Mouse (Mus musculus) limb, embryonic 12.5 days (tissue): Measurements from ENCODE around the gene Rmnd1. TPM values are rescaled to one million over a fixed set of nuclear protein-coding genes. Genes with fewer than 3 reads are reported as not detected.

Experiments
- ATAC-seq: fragments of 200-750 bp; cut with Nextera tagmentation; 2 replicates; pipeline ENCODE4 v1.8.0; 2017; ENCODE audit warnings: low read depth, moderate TSS enrichment; ENCODE audit not compliant: insufficient number of reproducible peaks, insufficient read depth, low FRiP score, low TSS enrichment
- H3K27ac ChIP-seq: fragments of 300-500 bp; sonication (generic); 2 replicates; pipeline ENCODE4 v1.5.1; 2016; ENCODE audit warnings: mild to moderate bottlenecking, moderate library complexity
- H3K27me3 ChIP-seq: fragments of 300-500 bp; sonication (generic); 2 replicates; pipeline ENCODE4 v1.6.1; 2016; ENCODE audit warnings: mild to moderate bottlenecking, moderate library complexity
- H3K36me3 ChIP-seq: fragments of 300-500 bp; sonication (generic); 2 replicates; pipeline ENCODE4 v1.6.1; 2016; ENCODE audit warnings: mild to moderate bottlenecking, moderate library complexity
- H3K4me1 ChIP-seq: fragments of 300-500 bp; sonication (generic); replicated peaks from 2 replicates; pipeline ENCODE4 v1.6.1; 2016
- H3K4me2 ChIP-seq: fragments of 300-500 bp; sonication (generic); 2 replicates; pipeline ENCODE4 v1.6.1; 2016; ENCODE audit warnings: mild to moderate bottlenecking, moderate library complexity
- H3K4me3 ChIP-seq: fragments of 300-500 bp; sonication (generic); replicated peaks from 2 replicates; pipeline ENCODE4 v1.5.1; 2016; ENCODE audit warnings: mild to moderate bottlenecking
- H3K9ac ChIP-seq: fragments of 300-500 bp; sonication (generic); replicated peaks from 2 replicates; pipeline ENCODE4 v1.6.1; 2016; ENCODE audit warnings: mild to moderate bottlenecking, moderate library complexity
- H3K9me3 ChIP-seq: fragments of 300-500 bp; sonication (generic); 2 replicates; pipeline ENCODE4 v1.6.1; 2016; ENCODE audit warnings: mild to moderate bottlenecking, moderate library complexity
- WGBS: fragments of 180-500 bp; shearing (Covaris S2); methylation state at CpG from one replicate; pipeline ENCODE4 v1.1.7; 2016; 5-methylcytosine and 5-hydroxymethylcytosine counted together
- polyA plus RNA-seq: library from polyadenylated mRNA; unstranded; fragments of >200 nt; fragmentation: Nextera tagmentation; extraction: Ambion mirVana; gene quantifications from 2 replicates; pipeline ENCODE4 v1.2.1, GENCODE M21; 2016

Gene Rmnd1
- polyA plus RNA-seq, 1 experiment from 2014 or later: 49.0 TPM

GRCm38 (mm10) chr10:4376461-4376860 is 55.7 kb downstream of the Rmnd1 start:
- no peaks in the 10 kb centered on the region for H3K9me3 ChIP-seq
- 76% methylated on average over 7 of the region's 7 CpGs for WGBS
- no peak overlapping the region for H3K4me3 ChIP-seq
- no peak overlapping the region for H3K27ac ChIP-seq
- peaks cover 17% of the 10 kb centered on the region for H3K36me3 ChIP-seq
- H3K4me1 ChIP-seq: no peaks in the 10 kb centered on the region
- no peaks in the 10 kb centered on the region for H3K27me3 ChIP-seq
- no peak for ATAC-seq
- H3K4me2 ChIP-seq: no peak overlapping the region
- H3K9ac ChIP-seq: no peak overlapping the region

- Histone ChIP-seq H3K9ac (no peak overlapping the region), H3K4me3 (no peak overlapping the region), H3K4me1 (no peaks in the 10 kb centered on the region), H3K27ac (no peak overlapping the region), H3K27me3 (no peaks in the 10 kb centered on the region), H3K9me3 (no peaks in the 10 kb centered on the region), H3K36me3 (peaks cover 26% of the 10 kb centered on the region), H3K4me2 (no peak overlapping the region)
- no peak for ATAC-seq
- WGBS: 65% methylated on average over 7 of the region's 7 CpGs
These were observed 56.9 kb downstream of the Rmnd1 start for GRCm38 (mm10) chr10:4375267-4375666.

GRCm38 (mm10) chr10:4374734-4375133 is 57.5 kb downstream of the Rmnd1 start:
- H3K27ac ChIP-seq: no peak overlapping the region
- H3K9me3 ChIP-seq: no peaks in the 10 kb centered on the region
- peaks cover 31% of the 10 kb centered on the region for H3K36me3 ChIP-seq
- ATAC-seq: no peak
- H3K4me1 ChIP-seq: no peaks in the 10 kb centered on the region
- no peak overlapping the region for H3K4me3 ChIP-seq
- no peak overlapping the region for H3K9ac ChIP-seq
- no peaks in the 10 kb centered on the region for H3K27me3 ChIP-seq
- 84% methylated on average over 4 of the region's 4 CpGs for WGBS
- H3K4me2 ChIP-seq: no peak overlapping the region

GRCm38 (mm10) chr10:4374239-4374638 is 57.9 kb downstream of the Rmnd1 start:
- Histone ChIP-seq H3K27ac (no peak overlapping the region), H3K36me3 (peaks cover 36% of the 10 kb centered on the region), H3K4me3 (no peak overlapping the region), H3K9me3 (no peaks in the 10 kb centered on the region), H3K27me3 (no peaks in the 10 kb centered on the region), H3K4me1 (no peaks in the 10 kb centered on the region), H3K9ac (no peak overlapping the region), H3K4me2 (no peak overlapping the region)
- ATAC-seq: no peak
- 93% methylated on average over 7 of the region's 7 CpGs for WGBS

- H3K27ac ChIP-seq: no peak overlapping the region
- no peak overlapping the region for H3K4me3 ChIP-seq
- peaks cover 43% of the 10 kb centered on the region for H3K36me3 ChIP-seq
- H3K27me3 ChIP-seq: no peaks in the 10 kb centered on the region
- ATAC-seq: no peak
- H3K4me1 ChIP-seq: no peaks in the 10 kb centered on the region
- H3K9me3 ChIP-seq: no peaks in the 10 kb centered on the region
- 88% methylated on average over 4 of the region's 4 CpGs for WGBS
- no peak overlapping the region for H3K4me2 ChIP-seq
- H3K9ac ChIP-seq: no peak overlapping the region
These were observed 58.6 kb downstream of the Rmnd1 start for GRCm38 (mm10) chr10:4373558-4373957.

GRCm38 (mm10) chr10:4372011-4372410 is 60.2 kb downstream of the Rmnd1 start:
- no peak for ATAC-seq
- Histone ChIP-seq H3K4me1 (no peaks in the 10 kb centered on the region), H3K27ac (no peak overlapping the region), H3K4me3 (no peak overlapping the region), H3K9ac (no peak overlapping the region), H3K36me3 (peaks cover 59% of the 10 kb centered on the region), H3K27me3 (no peaks in the 10 kb centered on the region), H3K4me2 (no peak overlapping the region), H3K9me3 (no peaks in the 10 kb centered on the region)
- 55% methylated on average over 5 of the region's 5 CpGs for WGBS

- 92% methylated on average over 11 of the region's 11 CpGs for WGBS
- no peak overlapping the region for H3K27ac ChIP-seq
- no peak overlapping the region for H3K4me3 ChIP-seq
- no peaks in the 10 kb centered on the region for H3K9me3 ChIP-seq
- no peaks in the 10 kb centered on the region for H3K4me1 ChIP-seq
- no peak for ATAC-seq
- peaks cover 69% of the 10 kb centered on the region for H3K36me3 ChIP-seq
- no peaks in the 10 kb centered on the region for H3K27me3 ChIP-seq
- no peak overlapping the region for H3K9ac ChIP-seq
- H3K4me2 ChIP-seq: no peak overlapping the region
These were observed 62.1 kb downstream of the Rmnd1 start for GRCm38 (mm10) chr10:4370105-4370504.

- no peak for ATAC-seq
- H3K4me3 ChIP-seq: no peak overlapping the region
- no peak overlapping the region for H3K4me2 ChIP-seq
- H3K27ac ChIP-seq: no peak overlapping the region
- H3K9me3 ChIP-seq: peaks cover 17% of the 10 kb centered on the region; the same call in 1 of the 2 replicates
- H3K36me3 ChIP-seq: peaks cover 37% of the 10 kb centered on the region
- no peak overlapping the region for H3K9ac ChIP-seq
- H3K4me1 ChIP-seq: no peaks in the 10 kb centered on the region
- 82% methylated on average over 3 of the region's 3 CpGs for WGBS
- H3K27me3 ChIP-seq: no peaks in the 10 kb centered on the region
These were observed 67.6 kb downstream of the Rmnd1 start for GRCm38 (mm10) chr10:4364618-4365017.

GRCm38 (mm10) chr10:4357435-4357834 is 74.8 kb downstream of the Rmnd1 start:
- Histone ChIP-seq H3K27ac (no peak overlapping the region), H3K4me3 (no peak overlapping the region), H3K36me3 (peaks cover 12% of the 10 kb centered on the region; the same call in 1 of the 2 replicates), H3K9ac (no peak overlapping the region), H3K4me2 (no peak overlapping the region), H3K9me3 (peaks cover 7% of the 10 kb centered on the region; the same call in 1 of the 2 replicates), H3K4me1 (no peaks in the 10 kb centered on the region), H3K27me3 (no peaks in the 10 kb centered on the region)
- WGBS: 85% methylated on average over 10 of the region's 10 CpGs
- no peak for ATAC-seq

- H3K4me1 ChIP-seq: no peaks in the 10 kb centered on the region
These were observed 75.5 kb downstream of the Rmnd1 start for GRCm38 (mm10) chr10:4356640-4357039.

GRCm38 (mm10) chr10:4355882-4356451 is 76.2 kb downstream of the Rmnd1 start:
- ATAC-seq: no peak
- H3K27ac ChIP-seq: no peak overlapping the region
- WGBS: 85% methylated on average over 19 of the region's 19 CpGs
- no peaks in the 10 kb centered on the region for H3K9me3 ChIP-seq
- H3K4me2 ChIP-seq: no peak overlapping the region
- H3K9ac ChIP-seq: no peak overlapping the region
- peaks cover 12% of the 10 kb centered on the region; the same call in 1 of the 2 replicates for H3K36me3 ChIP-seq
- no peaks in the 10 kb centered on the region for H3K4me1 ChIP-seq
- H3K4me3 ChIP-seq: no peak overlapping the region
- no peaks in the 10 kb centered on the region for H3K27me3 ChIP-seq

More at GRCm38 (mm10) chr10:4356640-4357039, 75.5 kb downstream of the Rmnd1 start:
- WGBS: 70% methylated on average over 5 of the region's 5 CpGs
- H3K27ac ChIP-seq: no peak overlapping the region
- no peak for ATAC-seq
- H3K27me3 ChIP-seq: no peaks in the 10 kb centered on the region
- H3K9me3 ChIP-seq: peaks cover 1% of the 10 kb centered on the region; the same call in 1 of the 2 replicates
- H3K4me2 ChIP-seq: no peak overlapping the region
- H3K36me3 ChIP-seq: peaks cover 12% of the 10 kb centered on the region; the same call in 1 of the 2 replicates
- H3K4me3 ChIP-seq: no peak overlapping the region
- no peak overlapping the region for H3K9ac ChIP-seq
